Mouse (Mus musculus) c-Kit-negative CD71-positive TER-119-positive erythroid progenitor cells, embryonic 14.5 days (primary cell): ENCODE results near the gene Hpse2.
"Not testable (repeated sequence)": the region's sequence is repeated elsewhere in the genome, so short reads cannot be mapped to it uniquely, and the experiment has no call there.

Experiments
- DNase-seq: peaks from one replicate; pipeline ENCODE4 v3.0.0-alpha.2; 2013; ENCODE audit warnings: low read depth, low spot score

Hpse2 gene

GRCm38 (mm10) chr19:42855649-42856048 is 532.5 kb downstream of the Hpse2 start:
- no peak for DNase-seq

- DNase-seq, result no peak
Measured at GRCm38 (mm10) chr19:42850444-42850843, 537.7 kb downstream of the Hpse2 start.

- DNase-seq, result no peak
Measured at GRCm38 (mm10) chr19:42839621-42840294, 548.4 kb downstream of the Hpse2 start.

DNA sequence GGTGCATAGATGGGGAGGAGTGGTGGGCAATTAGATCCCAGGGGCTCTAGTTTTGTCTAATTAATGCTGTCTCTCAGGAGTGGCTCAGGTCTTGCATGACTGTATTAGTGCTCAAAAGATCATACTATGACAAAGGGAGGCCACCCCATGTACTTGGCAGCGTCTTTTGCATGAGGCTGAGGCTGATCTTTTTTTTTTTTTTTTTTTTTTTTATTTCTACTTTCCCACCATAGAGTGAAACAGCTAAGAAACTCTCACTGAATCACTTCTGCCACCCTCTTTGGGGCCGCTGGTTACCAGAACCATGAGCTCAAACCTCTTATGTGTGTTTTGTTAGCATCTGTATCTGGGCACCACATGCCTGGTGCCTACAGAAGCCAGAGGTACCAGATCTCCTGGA is 549.0 kb downstream of the Hpse2 start:
- no peak for DNase-seq

DNA sequence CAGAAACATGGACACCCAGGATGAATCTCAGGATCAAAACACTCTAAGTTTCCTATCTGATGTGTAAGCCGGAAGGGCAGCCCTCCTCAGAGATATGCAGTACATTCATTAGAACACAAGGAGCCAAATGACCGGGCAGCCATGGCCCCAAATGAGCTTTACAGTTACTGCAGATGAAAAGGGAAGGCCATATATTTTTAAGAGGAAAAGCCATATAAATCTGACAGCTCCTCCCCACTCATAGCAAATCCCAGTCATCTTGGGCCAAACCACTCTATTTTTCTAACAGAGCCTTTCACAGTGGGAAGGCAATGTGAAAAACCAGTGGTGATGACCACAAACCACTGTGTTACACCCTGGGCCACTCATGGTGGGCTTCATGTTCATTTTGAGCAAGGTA is 549.9 kb downstream of the Hpse2 start:
- no peak for DNase-seq

- no peak for DNase-seq
Measured at GRCm38 (mm10) chr19:42837591-42837990, 550.6 kb downstream of the Hpse2 start.

DNA sequence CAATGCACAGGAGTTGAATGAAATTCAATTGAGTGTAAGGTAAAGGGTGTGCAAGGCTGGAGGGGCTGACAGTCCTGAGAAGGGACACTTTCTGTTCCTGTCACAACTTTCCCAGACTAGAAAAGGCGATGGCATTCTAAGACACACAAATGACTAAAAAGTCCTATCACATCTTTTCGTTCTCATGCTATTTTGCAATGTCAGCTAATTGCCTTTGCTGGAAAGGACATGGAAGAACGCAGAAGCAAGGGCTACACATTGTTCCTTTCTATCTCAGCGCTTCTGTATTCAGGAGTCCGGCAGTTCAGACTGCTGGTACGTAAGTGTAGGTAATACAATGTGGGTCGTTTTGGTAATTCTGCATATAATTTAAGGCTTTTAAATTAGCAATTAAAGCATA is 555.0 kb downstream of the Hpse2 start:
- no peak for DNase-seq

GRCm38 (mm10) chr19:42832251-42832650 is 555.9 kb downstream of the Hpse2 start:
- DNase-seq, result no peak

DNA sequence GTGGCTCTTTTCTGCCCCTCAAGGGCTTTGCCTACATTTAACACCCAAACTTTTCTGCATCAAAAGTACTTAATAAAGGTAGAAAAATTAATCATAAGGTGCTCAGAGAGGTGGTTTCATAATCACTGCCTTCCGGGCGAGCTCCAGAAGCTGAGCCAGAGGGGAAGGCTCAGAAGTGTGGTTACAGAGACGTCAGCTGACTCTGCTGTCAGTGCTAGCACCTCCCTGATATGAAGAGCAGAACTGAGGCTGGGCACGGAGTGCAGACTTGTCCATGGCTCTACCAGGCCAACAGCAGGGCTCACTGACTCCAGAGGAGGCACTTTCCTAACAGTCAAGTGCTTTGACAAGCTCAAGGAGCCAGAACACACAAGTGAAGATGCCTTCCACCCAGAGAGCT is 559.0 kb downstream of the Hpse2 start:
- DNase-seq, result no peak

DNA sequence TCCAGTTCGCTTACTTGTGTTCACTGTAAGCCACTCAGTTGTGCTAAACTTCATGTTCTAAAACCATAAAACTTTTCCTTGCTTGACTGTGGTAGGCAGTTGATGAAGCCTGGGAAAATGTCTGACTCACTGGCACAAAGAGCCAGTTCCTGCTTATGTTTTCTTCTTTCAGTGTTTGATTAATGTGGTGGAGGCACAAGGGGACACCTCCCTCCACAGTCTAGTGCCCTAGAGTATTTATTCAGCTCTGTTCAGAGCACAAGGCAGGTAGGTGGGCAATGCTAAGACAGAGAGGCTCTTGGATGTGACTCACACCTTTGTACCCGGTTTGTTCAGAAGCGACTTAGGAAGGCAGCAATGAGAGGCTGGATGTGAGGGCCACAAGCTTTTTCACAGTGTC is 560.3 kb downstream of the Hpse2 start:
- DNase-seq, result no peak

GRCm38 (mm10) chr19:42820109-42820508 is 568.0 kb downstream of the Hpse2 start:
- no peak for DNase-seq

- DNase-seq, result no peak
Measured at GRCm38 (mm10) chr19:42817761-42818160, 570.4 kb downstream of the Hpse2 start.

- no peak for DNase-seq
Measured at GRCm38 (mm10) chr19:42816261-42816660, 571.9 kb downstream of the Hpse2 start.

DNA sequence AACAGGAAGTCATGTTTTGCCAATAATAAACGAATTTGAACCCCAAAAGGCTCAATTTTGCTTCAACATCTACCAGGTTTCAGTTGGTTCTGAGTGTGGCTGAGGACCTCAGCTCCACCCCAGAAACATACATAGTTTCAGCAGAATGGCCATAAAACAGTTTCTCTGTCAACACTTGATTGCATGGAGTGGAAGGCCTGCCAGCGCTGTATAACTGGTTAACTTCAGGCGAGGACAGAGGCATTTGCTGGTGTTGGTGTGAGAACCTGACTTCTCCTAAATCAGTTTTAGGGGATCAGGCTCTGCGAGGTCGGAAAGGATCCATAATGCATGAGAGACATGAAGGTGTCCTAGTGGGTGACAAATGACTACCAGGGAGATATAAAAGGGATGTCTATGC is 578.0 kb downstream of the Hpse2 start:
- no peak for DNase-seq

GRCm38 (mm10) chr19:42809491-42809890 is 578.7 kb downstream of the Hpse2 start:
- DNase-seq, result no peak

GRCm38 (mm10) chr19:42797866-42798265 is 590.3 kb downstream of the Hpse2 start:
- DNase-seq, result no peak

GRCm38 (mm10) chr19:42795801-42796200 is 592.4 kb downstream of the Hpse2 start:
- DNase-seq, result no peak

GRCm38 (mm10) chr19:42794914-42795613 is 593.1 kb downstream of the Hpse2 start:
- DNase-seq, result peak; percentile 49

DNA sequence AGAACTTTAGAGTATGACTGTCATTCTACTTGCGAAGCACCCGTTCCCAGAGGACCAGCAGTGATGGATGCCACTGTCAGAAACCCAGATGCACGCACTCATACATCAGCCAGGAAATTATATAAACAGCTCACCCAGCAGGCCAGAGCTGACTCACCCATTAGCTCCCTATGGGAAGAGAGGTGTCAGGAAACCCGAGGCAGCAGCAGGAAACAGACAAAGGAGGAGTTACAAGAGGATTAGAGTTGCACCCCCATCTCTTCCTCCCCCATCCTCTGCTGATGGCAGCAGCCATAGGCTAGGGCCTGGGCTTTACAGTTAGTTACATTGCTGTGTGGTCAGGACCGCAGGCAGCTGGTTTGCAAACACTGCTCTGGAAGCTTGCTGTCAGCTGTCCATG is 599.8 kb downstream of the Hpse2 start:
- DNase-seq, result no peak

GRCm38 (mm10) chr19:42785562-42786220 is 602.5 kb downstream of the Hpse2 start:
- DNase-seq, result no peak

GRCm38 (mm10) chr19:42785129-42785528 is 603.0 kb downstream of the Hpse2 start:
- no peak for DNase-seq

DNA sequence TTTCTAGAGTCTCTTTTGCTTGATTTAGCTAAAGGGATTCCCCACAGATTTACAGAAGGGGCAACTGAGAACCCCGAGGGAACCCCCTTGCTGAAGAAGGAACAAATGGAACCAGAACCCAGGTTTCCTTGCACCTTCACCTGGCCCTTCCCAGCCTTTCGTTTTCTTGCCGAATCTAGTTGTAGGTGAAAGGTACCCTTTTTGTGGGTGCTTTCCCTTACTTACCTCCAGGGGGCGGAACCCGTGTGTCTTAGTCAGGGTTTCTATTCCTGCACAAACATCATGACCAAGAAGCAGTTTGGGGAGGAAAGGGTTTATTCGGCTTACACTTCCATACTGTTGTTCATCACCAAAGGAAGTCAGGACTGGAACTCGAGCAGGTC is 608.0 kb downstream of the Hpse2 start:
- DNase-seq, result not testable (repeated sequence)
